Mouse (Mus musculus) E14TG2a.4 (cell line): ENCODE results near the gene 4930524J08Rik.

Experiments
- CTCF ChIP-seq: conservative IDR thresholded peaks from 2 replicates; pipeline ENCODE4 v1.5.1; 2014; ENCODE audit warnings: low read length
- NANOG ChIP-seq: IDR thresholded peaks from 2 replicates; pipeline ENCODE4 v1.6.1; 2014; ENCODE audit warnings: borderline replicate concordance, low read length, mixed read lengths
- POU5F1 ChIP-seq: IDR thresholded peaks from 2 replicates; pipeline ENCODE4 v1.6.1; 2014; ENCODE audit warnings: low read length, borderline replicate concordance

DNA sequence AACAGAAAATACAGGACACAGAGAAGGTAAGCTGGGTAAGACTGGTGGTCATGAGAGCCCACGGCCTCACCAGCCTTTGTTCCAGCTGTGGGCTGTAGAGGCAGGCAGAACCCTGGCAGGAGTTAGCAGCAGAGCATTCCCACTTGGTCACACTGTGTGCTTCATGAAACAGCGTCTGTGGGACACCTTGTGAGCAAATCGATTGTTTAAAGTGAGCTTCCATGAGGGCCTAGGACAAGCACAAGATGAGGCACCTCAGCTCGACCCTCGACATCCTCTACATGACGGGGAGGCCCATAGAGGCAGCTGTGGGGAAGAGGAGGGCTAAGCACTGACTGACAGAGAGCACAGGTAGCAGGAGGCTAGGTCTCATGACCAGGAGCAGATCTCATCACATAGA, 47.0 kb upstream of the 4930524J08Rik start:
- TF ChIP-seq CTCF, result no peak
- no peak for TF ChIP-seq POU5F1
- TF ChIP-seq NANOG, result no peak
